Mouse (Mus musculus): ENCODE measurements around the gene Ms4a12. TPM values are rescaled to one million over a fixed set of nuclear protein-coding genes. Genes with fewer than 3 reads are reported as not detected.

Ms4a12 gene
- polyA plus RNA-seq, 1 experiment from 2014 or later, result not detected

DNA sequence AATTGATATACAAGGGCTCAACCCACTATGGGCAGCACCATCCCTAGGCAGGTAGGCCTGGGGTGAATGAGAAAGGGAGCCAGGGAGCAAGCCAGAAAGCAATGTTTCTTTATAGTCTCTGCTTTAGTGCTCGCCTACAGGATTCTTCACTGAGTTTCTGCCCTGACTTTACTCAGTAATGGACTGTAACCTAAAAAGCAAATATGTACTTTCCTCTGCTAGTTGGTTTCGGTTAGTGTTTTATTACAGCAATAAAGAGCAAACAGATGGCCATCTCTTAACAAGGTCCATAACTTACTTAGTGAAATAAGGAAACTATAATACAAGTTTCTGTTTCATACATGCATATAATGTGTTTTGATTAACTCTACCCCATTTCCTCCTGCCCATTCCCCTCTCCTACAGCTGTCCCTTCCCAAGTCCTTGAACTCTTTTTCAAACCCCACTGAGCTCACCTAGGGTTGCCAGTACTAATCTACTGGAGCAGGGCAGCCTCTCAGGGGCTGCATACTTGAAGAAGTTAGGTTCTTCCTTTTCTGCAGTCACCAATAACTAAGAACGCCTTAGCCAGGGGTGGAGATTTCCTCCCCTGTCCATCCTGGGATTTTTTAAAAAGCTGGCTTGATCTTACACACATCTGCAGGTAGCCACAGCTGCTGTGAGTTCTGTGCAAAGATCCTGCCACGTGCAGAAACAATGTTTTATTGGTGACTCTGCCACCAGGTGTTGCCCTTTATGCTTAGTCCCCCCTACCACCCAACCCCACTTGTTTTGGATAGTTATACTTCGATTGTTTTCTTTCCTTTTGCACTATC is 2.9 kb upstream of the Ms4a12 start:
- H3K27ac ChIP-seq (ENCODE audit: poor library complexity, severe bottlenecking), result no peak overlapping the region
- no peaks in the 10 kb centered on the region for H3K36me3 ChIP-seq
- no peaks in the 10 kb centered on the region for H3K27me3 ChIP-seq (replicated peaks)
- H3K4me1 ChIP-seq (replicated peaks), result no peaks in the 10 kb centered on the region
- H3K4me2 ChIP-seq, result no peak overlapping the region
- no peak for ATAC-seq (ENCODE audit: insufficient number of reproducible peaks, low FRiP score)
- H3K9me3 ChIP-seq (replicated peaks), result no peaks in the 10 kb centered on the region
- no peak overlapping the region for H3K4me3 ChIP-seq
- WGBS, result 64% methylated on average over 5 of the region's 5 CpGs
- no peak overlapping the region for H3K9ac ChIP-seq

DNA sequence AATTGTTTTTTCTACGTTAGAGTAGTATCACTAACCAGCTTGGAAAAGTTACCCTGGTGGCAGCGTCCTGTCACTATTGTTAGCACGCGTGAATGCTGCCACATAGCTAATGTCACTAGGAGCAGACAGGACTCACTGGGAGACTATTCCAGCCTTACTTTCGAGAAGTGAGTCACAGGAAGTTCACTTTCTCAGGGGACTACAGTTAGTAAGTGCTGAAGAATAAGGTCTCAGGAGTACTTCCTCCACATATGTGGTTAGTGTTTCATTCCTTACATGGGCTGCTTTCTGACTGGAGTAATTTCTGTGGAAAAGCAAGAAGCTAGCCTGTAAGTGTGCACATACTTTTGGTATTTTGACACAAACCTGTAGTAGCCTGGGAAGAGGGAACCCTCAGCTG is 2.0 kb upstream of the Ms4a12 start:
- WGBS, result 67% methylated on average over 5 of the region's 5 CpGs

DNA sequence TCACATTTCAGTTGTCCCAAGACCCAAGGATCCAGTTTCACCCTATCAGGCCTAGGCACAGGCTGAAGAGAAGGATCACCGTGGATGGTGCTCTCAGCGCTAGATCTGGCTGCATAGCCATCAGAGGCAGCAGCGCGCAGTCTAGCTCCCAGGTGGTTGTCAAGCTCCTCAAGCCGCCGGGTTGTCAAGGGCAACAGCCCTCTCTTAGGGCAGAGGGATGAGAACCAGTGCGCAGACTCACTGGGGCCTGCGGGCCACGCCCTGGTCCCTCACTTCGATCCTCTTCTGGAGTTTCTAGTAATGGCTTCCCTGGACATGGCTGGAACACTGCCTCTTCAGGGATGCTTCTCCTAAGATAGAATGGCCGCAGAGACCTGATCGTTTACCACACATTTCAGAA is 35.7 kb downstream of the Ms4a12 start, which contains the start of gene Ms4a13:
Gene Ms4a13, minus strand, starts transcription at position 192 of the 400 bp plus-strand sequence.
- H3K9me3 ChIP-seq (replicated peaks), result no peaks in the 10 kb centered on the region
- WGBS, result 55% methylated on average over 12 of the region's 12 CpGs

More for the DNA sequence above, 2.0 kb upstream of the Ms4a12 start:
- no peak overlapping the region for H3K4me3 ChIP-seq
- no peaks in the 10 kb centered on the region for H3K4me1 ChIP-seq (replicated peaks)
- no peak overlapping the region for H3K27ac ChIP-seq (ENCODE audit: poor library complexity, severe bottlenecking)
- ATAC-seq (ENCODE audit: insufficient number of reproducible peaks, low FRiP score), result no peak
- no peak overlapping the region for H3K9ac ChIP-seq
- no peak overlapping the region for H3K4me2 ChIP-seq
- H3K9me3 ChIP-seq (replicated peaks), result no peaks in the 10 kb centered on the region
- H3K27me3 ChIP-seq (replicated peaks), result no peaks in the 10 kb centered on the region
- no peaks in the 10 kb centered on the region for H3K36me3 ChIP-seq

DNA sequence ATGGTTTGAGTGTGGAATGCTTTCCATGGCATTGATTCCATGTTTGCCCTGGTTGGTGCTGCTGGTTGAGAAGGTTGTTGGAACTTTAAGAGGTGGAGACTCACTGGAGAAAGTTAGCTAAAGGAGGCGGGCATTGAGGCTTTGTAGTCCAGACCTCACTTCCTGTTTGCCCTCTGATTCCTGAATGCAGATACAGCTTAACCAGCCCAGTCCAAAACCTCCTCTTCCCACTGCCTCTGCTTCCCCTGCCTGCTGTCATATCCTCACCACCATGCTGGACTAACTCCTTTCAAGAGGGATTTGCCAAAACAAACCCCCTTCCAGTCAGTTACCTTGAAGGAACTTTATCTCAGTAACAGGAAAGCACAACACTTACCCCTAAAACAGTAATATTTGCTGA is 39.7 kb downstream of the Ms4a12 start:
- Histone ChIP-seq H3K36me3 (no peaks in the 10 kb centered on the region), H3K4me1 (replicated peaks) (no peaks in the 10 kb centered on the region), H3K27me3 (replicated peaks) (no peaks in the 10 kb centered on the region), H3K9me3 (replicated peaks) (no peaks in the 10 kb centered on the region), H3K27ac (ENCODE audit: poor library complexity, severe bottlenecking) (no peak overlapping the region), H3K4me2 (no peak overlapping the region), H3K4me3 (no peak overlapping the region), H3K9ac (no peak overlapping the region)
- no peak for ATAC-seq (ENCODE audit: insufficient number of reproducible peaks, low FRiP score)
- WGBS, result 62% methylated on average over 1 of the region's 1 CpGs

More for the DNA sequence above, 35.7 kb downstream of the Ms4a12 start, which contains the start of gene Ms4a13:
- Histone ChIP-seq H3K4me1 (replicated peaks) (no peaks in the 10 kb centered on the region), H3K9ac (no peak within 1 kb of the TSS), H3K27me3 (replicated peaks) (no peaks in the 10 kb centered on the region), H3K27ac (ENCODE audit: poor library complexity, severe bottlenecking) (no peak within 1 kb of the TSS), H3K4me2 (no peak within 1 kb of the TSS), H3K36me3 (no peaks in the 10 kb centered on the region), H3K4me3 (no peak within 1 kb of the TSS)
- ATAC-seq (ENCODE audit: insufficient number of reproducible peaks, low FRiP score), result no peak

DNA sequence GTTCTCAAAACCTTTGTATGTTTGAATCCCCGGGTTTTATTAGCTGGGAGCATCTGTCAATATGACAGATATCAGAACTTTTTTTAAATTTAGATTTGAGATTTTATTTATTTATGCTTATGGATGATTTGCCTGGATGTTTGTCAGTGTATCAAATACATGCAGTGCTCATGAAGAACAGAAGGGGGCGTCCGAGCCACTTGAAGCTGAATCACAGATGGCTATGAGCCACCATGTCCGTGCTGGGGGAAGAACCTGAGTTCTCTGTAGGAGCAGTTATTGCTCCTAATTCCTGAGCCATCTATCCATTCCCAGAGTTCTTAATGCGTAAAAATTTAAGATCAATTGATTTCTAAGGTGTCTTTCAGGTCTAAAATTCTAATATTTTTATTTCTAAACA is 48.1 kb downstream of the Ms4a12 start:
- H3K36me3 ChIP-seq, result no peaks in the 10 kb centered on the region
- H3K9ac ChIP-seq, result no peak overlapping the region
- WGBS, result 13% methylated on average over 5 of the region's 5 CpGs
- no peaks in the 10 kb centered on the region for H3K27me3 ChIP-seq (replicated peaks)
- ATAC-seq (ENCODE audit: insufficient number of reproducible peaks, low FRiP score), result no peak
- no peaks in the 10 kb centered on the region for H3K9me3 ChIP-seq (replicated peaks)
- no peak overlapping the region for H3K4me3 ChIP-seq
- no peaks in the 10 kb centered on the region for H3K4me1 ChIP-seq (replicated peaks)
- H3K4me2 ChIP-seq, result no peak overlapping the region
- no peak overlapping the region for H3K27ac ChIP-seq (ENCODE audit: poor library complexity, severe bottlenecking)

DNA sequence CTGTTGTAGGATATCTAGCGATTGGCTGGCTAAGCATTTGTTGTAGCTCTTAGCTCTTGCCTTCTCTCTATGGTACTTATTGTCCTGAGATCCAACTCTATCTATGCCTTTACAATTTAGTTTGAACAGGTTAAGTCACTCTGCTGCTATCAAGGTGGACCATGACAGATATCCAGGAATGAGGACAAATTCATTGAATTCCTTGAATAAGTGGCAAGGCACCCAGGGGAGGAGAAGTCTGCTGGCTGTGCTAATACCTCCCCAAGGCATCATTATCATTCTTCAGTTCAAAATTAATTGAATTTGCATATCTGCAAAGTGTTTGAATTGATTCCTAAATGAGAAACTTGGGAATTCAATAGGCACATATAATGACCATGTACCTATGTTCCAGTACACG is 54.8 kb downstream of the Ms4a12 start:
- Histone ChIP-seq H3K4me2 (no peak overlapping the region), H3K36me3 (no peaks in the 10 kb centered on the region), H3K27me3 (replicated peaks) (no peaks in the 10 kb centered on the region), H3K27ac (ENCODE audit: poor library complexity, severe bottlenecking) (no peak overlapping the region), H3K9ac (no peak overlapping the region), H3K4me1 (replicated peaks) (no peaks in the 10 kb centered on the region), H3K9me3 (replicated peaks) (no peaks in the 10 kb centered on the region), H3K4me3 (no peak overlapping the region)
- 63% methylated on average over 2 of the region's 2 CpGs for WGBS
- no peak for ATAC-seq (ENCODE audit: insufficient number of reproducible peaks, low FRiP score)

DNA sequence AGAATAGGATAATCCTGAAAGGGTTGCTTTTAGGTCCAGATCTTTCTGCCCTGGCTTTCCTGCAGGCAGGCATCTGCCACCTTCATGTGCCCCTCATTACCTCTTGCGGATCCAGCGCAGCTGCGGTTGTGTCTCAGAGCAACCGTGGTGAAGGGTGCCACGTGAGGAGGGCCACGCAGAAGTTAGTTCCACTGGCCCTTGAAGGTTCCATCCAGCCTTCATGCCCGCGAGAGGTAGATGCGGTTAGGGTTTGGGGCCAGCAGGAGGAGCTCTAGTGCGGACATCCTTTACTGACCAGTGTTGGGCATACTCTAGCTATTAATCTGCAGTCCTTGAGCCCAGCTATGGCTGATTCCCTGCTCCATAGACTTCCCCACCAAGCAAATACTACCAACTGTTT is 67.1 kb downstream of the Ms4a12 start, which contains the start of gene 1700025F22Rik:
Gene 1700025F22Rik, minus strand, starts transcription at position 149 of the 400 bp plus-strand sequence.
- Histone ChIP-seq H3K4me2 (no peak within 1 kb of the TSS), H3K36me3 (no peaks in the 10 kb centered on the region), H3K9ac (no peak within 1 kb of the TSS), H3K9me3 (replicated peaks) (no peaks in the 10 kb centered on the region), H3K27me3 (replicated peaks) (peaks cover 4% of the 10 kb centered on the region; the same call in 1 of the 2 replicates), H3K27ac (ENCODE audit: poor library complexity, severe bottlenecking) (no peak within 1 kb of the TSS), H3K4me3 (no peak within 1 kb of the TSS), H3K4me1 (replicated peaks) (no peaks in the 10 kb centered on the region)
- no peak for ATAC-seq (ENCODE audit: insufficient number of reproducible peaks, low FRiP score)
- 30% methylated on average over 10 of the region's 10 CpGs for WGBS

Other genes with a start within 250 kb of the Ms4a12 start
- not detected in 2 replicates for gene Ms4a15, start 239.2 kb downstream of the Ms4a12 start, polyA plus RNA-seq (2016; fragmentation: Nextera tagmentation; extraction: Ambion mirVana)
- not detected in 2 replicates for gene Ms4a18, start 214.4 kb downstream of the Ms4a12 start, polyA plus RNA-seq (2016; fragmentation: Nextera tagmentation; extraction: Ambion mirVana)
- gene Ms4a8a, start 151.3 kb downstream of the Ms4a12 start, polyA plus RNA-seq (2016; fragmentation: Nextera tagmentation; extraction: Ambion mirVana), result not detected in 2 replicates
- not detected in 2 replicates for gene 1700017D01Rik, start 101.6 kb downstream of the Ms4a12 start, polyA plus RNA-seq (2016; fragmentation: Nextera tagmentation; extraction: Ambion mirVana)
- not detected in 2 replicates for gene 1700025F22Rik, start 67.1 kb downstream of the Ms4a12 start, polyA plus RNA-seq (2016; fragmentation: Nextera tagmentation; extraction: Ambion mirVana)
- not detected in 2 replicates for gene Ms4a13, start 35.7 kb downstream of the Ms4a12 start, polyA plus RNA-seq (2016; fragmentation: Nextera tagmentation; extraction: Ambion mirVana)
- not detected in 2 replicates for gene Ms4a1, start 33.8 kb upstream of the Ms4a12 start, polyA plus RNA-seq (2016; fragmentation: Nextera tagmentation; extraction: Ambion mirVana)
- gene Ms4a5, start 51.4 kb upstream of the Ms4a12 start, polyA plus RNA-seq (2016; fragmentation: Nextera tagmentation; extraction: Ambion mirVana), result not detected in 2 replicates
- not detected in 2 replicates for gene Ms4a14, start 82.0 kb upstream of the Ms4a12 start, polyA plus RNA-seq (2016; fragmentation: Nextera tagmentation; extraction: Ambion mirVana)
- 0.27 and 1.0 TPM in 2 replicates for gene Ms4a7, start 103.7 kb upstream of the Ms4a12 start, polyA plus RNA-seq (2016; fragmentation: Nextera tagmentation; extraction: Ambion mirVana)
- 0.55 and 1.1 TPM in 2 replicates for gene Ms4a4a, start 143.1 kb upstream of the Ms4a12 start, polyA plus RNA-seq (2016; fragmentation: Nextera tagmentation; extraction: Ambion mirVana)
- gene Ms4a4c, start 172.3 kb upstream of the Ms4a12 start, polyA plus RNA-seq (2016; fragmentation: Nextera tagmentation; extraction: Ambion mirVana), result not detected in 2 replicates
- not detected in 2 replicates for gene Ms4a4b, start 211.1 kb upstream of the Ms4a12 start, polyA plus RNA-seq (2016; fragmentation: Nextera tagmentation; extraction: Ambion mirVana)
- 1.5 and 1.9 TPM in 2 replicates for gene Ms4a6c, start 236.9 kb upstream of the Ms4a12 start, polyA plus RNA-seq (2016; fragmentation: Nextera tagmentation; extraction: Ambion mirVana)

All from heart, embryonic 12.5 days (tissue).